Mouse (Mus musculus): Measurements from ENCODE around the gene Qk.

The Qk gene

GRCm38 (mm10) chr17:10266207-10266606 lies 53.4 kb downstream of the Qk start:
- no peak for DNase-seq (ENCODE audit: extremely low spot score, low read depth, low spot score)

- DNase-seq (ENCODE audit: extremely low spot score, low read depth, low spot score) = no peak
Observed at GRCm38 (mm10) chr17:10251252-10251958, 68.2 kb downstream of the Qk start.

- no peak for DNase-seq (ENCODE audit: extremely low spot score, low read depth, low spot score)
Observed at GRCm38 (mm10) chr17:10240081-10240480, 79.6 kb downstream of the Qk start.

- no peak for DNase-seq (ENCODE audit: extremely low spot score, low read depth, low spot score)
Observed at GRCm38 (mm10) chr17:10236595-10236994, 83.1 kb downstream of the Qk start.

GRCm38 (mm10) chr17:10232406-10232805 lies 87.2 kb downstream of the Qk start:
- no peak for DNase-seq (ENCODE audit: extremely low spot score, low read depth, low spot score)

- no peak for DNase-seq (ENCODE audit: extremely low spot score, low read depth, low spot score)
Observed at GRCm38 (mm10) chr17:10227798-10228538, 91.7 kb downstream of the Qk start.

GRCm38 (mm10) chr17:10216164-10216563 lies 103.5 kb downstream of the Qk start:
- DNase-seq (ENCODE audit: extremely low spot score, low read depth, low spot score) = no peak

GRCm38 (mm10) chr17:10209154-10209777 lies 110.4 kb downstream of the Qk start:
- DNase-seq (ENCODE audit: extremely low spot score, low read depth, low spot score) = no peak

GRCm38 (mm10) chr17:10198662-10199061 lies 121.0 kb downstream of the Qk start:
- no peak for DNase-seq (ENCODE audit: extremely low spot score, low read depth, low spot score)

- no peak for DNase-seq (ENCODE audit: extremely low spot score, low read depth, low spot score)
Observed at GRCm38 (mm10) chr17:10198231-10198630, 121.4 kb downstream of the Qk start.

GRCm38 (mm10) chr17:10195703-10196102 lies 124.0 kb downstream of the Qk start:
- DNase-seq (ENCODE audit: extremely low spot score, low read depth, low spot score) = no peak

GRCm38 (mm10) chr17:10190857-10191256 lies 128.8 kb downstream of the Qk start:
- no peak for DNase-seq (ENCODE audit: extremely low spot score, low read depth, low spot score)

GRCm38 (mm10) chr17:10188481-10188880 lies 131.2 kb downstream of the Qk start:
- no peak for DNase-seq (ENCODE audit: extremely low spot score, low read depth, low spot score)

- DNase-seq (ENCODE audit: extremely low spot score, low read depth, low spot score) = no peak
Observed at GRCm38 (mm10) chr17:10187431-10188020, 132.1 kb downstream of the Qk start.

- DNase-seq (ENCODE audit: extremely low spot score, low read depth, low spot score) = no peak
Observed at GRCm38 (mm10) chr17:10181761-10182160, 137.9 kb downstream of the Qk start.

GRCm38 (mm10) chr17:10177096-10177495 lies 142.6 kb downstream of the Qk start:
- no peak for DNase-seq (ENCODE audit: extremely low spot score, low read depth, low spot score)

GRCm38 (mm10) chr17:10161258-10161657 lies 158.4 kb downstream of the Qk start:
- DNase-seq (ENCODE audit: extremely low spot score, low read depth, low spot score) = no peak

GRCm38 (mm10) chr17:10160415-10160814 lies 159.2 kb downstream of the Qk start:
- DNase-seq (ENCODE audit: extremely low spot score, low read depth, low spot score) = no peak

- no peak for DNase-seq (ENCODE audit: extremely low spot score, low read depth, low spot score)
Observed at GRCm38 (mm10) chr17:10152808-10153413, 166.7 kb downstream of the Qk start.
